ENCODE assay signal across 7 mouse cellular contexts in the genomic region with DNA sequence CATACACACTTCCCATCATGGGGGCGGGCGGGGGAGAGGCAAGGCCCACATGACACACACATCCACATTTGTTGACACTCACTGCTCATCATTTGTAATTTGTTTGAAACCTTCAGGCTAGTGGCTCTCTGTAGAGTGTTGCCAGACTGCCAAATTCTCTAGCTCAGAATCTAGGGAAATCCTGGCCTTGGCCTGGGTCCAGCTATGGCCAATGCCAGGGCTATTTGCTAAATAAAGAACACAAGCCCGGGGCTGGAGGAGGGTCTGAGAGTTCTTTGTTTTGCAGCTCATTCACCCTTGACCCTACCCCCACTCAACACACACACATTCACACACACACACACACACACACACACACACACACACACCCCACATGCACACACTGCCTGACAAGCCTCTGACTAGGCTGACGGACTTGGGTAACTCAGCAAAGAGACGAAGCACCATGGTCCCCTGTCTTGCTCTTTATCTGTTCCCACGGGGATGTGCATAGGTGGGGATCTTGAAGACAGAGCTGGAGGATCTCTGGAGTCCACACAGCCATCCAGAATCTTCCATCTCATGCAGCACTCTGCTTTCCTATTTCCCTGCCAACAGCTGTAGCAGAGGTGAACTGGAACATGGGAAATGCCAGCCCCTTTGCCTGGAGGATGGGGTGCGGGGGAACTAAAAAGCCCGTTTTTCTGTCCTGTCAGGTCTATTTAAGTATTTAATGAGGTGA.
DNase-seq lines count a peak whose midpoint lies in the region; ATAC-seq lines count a peak whose summit lies in the region.

No protein-coding gene starts in this region.

- no peak overlapping the region for H3K9ac ChIP-seq in hindbrain, embryonic 15.5 days
- H3K9ac ChIP-seq in midbrain, embryonic 16.5 days (ENCODE audit: low read depth, low read length), result no peak overlapping the region

- peak overlapping the region; percentile 32; the same call in 1 of the 2 replicates for H3K27ac ChIP-seq in hindbrain, embryonic 15.5 days (replicated peaks)
- H3K27ac ChIP-seq in midbrain, embryonic 16.5 days (ENCODE audit: low read length), result no peak overlapping the region

- no peaks in the 10 kb centered on the region for H3K36me3 ChIP-seq in hindbrain, embryonic 15.5 days
- no peaks in the 10 kb centered on the region for H3K36me3 ChIP-seq in midbrain, embryonic 16.5 days (ENCODE audit: control insufficient read depth, insufficient read depth, low read length)

- peaks cover 15% of the 10 kb centered on the region for H3K4me1 ChIP-seq in hindbrain, embryonic 15.5 days (replicated peaks)
- peaks cover 12% of the 10 kb centered on the region for H3K4me1 ChIP-seq in midbrain, embryonic 16.5 days (ENCODE audit: control insufficient read depth, insufficient read depth, low read length)

- H3K9me3 ChIP-seq in hindbrain, embryonic 15.5 days, result no peaks in the 10 kb centered on the region
- no peaks in the 10 kb centered on the region for H3K9me3 ChIP-seq in midbrain, embryonic 16.5 days (replicated peaks; ENCODE audit: control insufficient read depth, low read length, poor library complexity, severe bottlenecking)

- no peak overlapping the region for H3K4me3 ChIP-seq in hindbrain, embryonic 15.5 days
- H3K4me3 ChIP-seq in midbrain, embryonic 16.5 days (ENCODE audit: low read depth, low read length), result no peak overlapping the region

- peak; percentile 91 for DNase-seq in adrenal gland, adult 2 months
- DNase-seq in cerebellum, adult 18-20 months, result peak; percentile 90 to 92
- peak; percentile 58 to 64 for DNase-seq in frontal cortex, postnatal 14 days (ENCODE audit: low spot score in 2 of 2)
- peak; percentile 33 to 65 for DNase-seq in left cerebral cortex, adult 9 months (ENCODE audit: low spot score in 2 of 2)
- DNase-seq in urinary bladder, postnatal 14 days (ENCODE audit: low spot score), result peak; percentile 54

- no peak overlapping the region for H3K4me2 ChIP-seq in hindbrain, embryonic 15.5 days
- H3K4me2 ChIP-seq in midbrain, embryonic 16.5 days (ENCODE audit: low read length), result no peak overlapping the region

- ATAC-seq in hindbrain, embryonic 15.5 days (ENCODE audit: low FRiP score, low read depth), result peak; percentile 45
- ATAC-seq in midbrain, embryonic 16.5 days, result peak; percentile 72

- H3K27me3 ChIP-seq in hindbrain, embryonic 15.5 days, result no peaks in the 10 kb centered on the region
- H3K27me3 ChIP-seq in midbrain, embryonic 16.5 days (ENCODE audit: control insufficient read depth, insufficient read depth, low read depth, low read length), result no peaks in the 10 kb centered on the region

- WGBS in hindbrain, embryonic 15.5 days, result 54% methylated on average over 8 of the region's 8 CpGs
- 55% methylated on average over 8 of the region's 8 CpGs for WGBS in midbrain, embryonic 16.5 days
